Mouse (Mus musculus) erythroid progenitor cell, adult 5-6 weeks (primary cell): ENCODE results near the gene 1700016K19Rik. TPM values are rescaled to one million over a fixed set of nuclear protein-coding genes. Genes with fewer than 3 reads are reported as not detected.

Experiments
- ATAC-seq: replicated peaks from 2 replicates; pipeline ENCODE4 v1.8.0; 2016; ENCODE audit warnings: moderate number of reproducible peaks, mild to moderate bottlenecking, moderate TSS enrichment, inconsistent platforms; ENCODE audit not compliant: poor library complexity, low FRiP score, severe bottlenecking
- total RNA-seq, 2 experiments: library from RNA; stranded (forward) in 1 of 2; stranded (reverse) in 1 of 2; fragments of 150-400 nt in 1 of 2; fragments of 186-747, 209-891 nt in 1 of 2; gene quantifications; 2 replicates each; pipeline versions ENCODE4 v1.2.3 to v1.2.4; 2015 to 2017; ENCODE audit warnings: low replicate concordance in 2 of 2

1700016K19Rik gene
- total RNA-seq (2015; ENCODE audit: low replicate concordance) (not detected in 2 replicates), total RNA-seq (2017; ENCODE audit: low replicate concordance) (not detected in 2 replicates)

- ATAC-seq, result no peak
Observed at GRCm38 (mm10) chr11:75999440-76000155, at the start of gene 1700016K19Rik. Gene 1700016K19Rik (plus strand): TSS chr11:75999912.

GRCm38 (mm10) chr11:75950459-75950858 is 49.3 kb upstream of the 1700016K19Rik start:
- no peak for ATAC-seq

- 0 out of 2 replicates have a peak, but pooled peaks have one; percentile 15 for ATAC-seq
Observed at GRCm38 (mm10) chr11:75951895-75952294, 47.8 kb upstream of the 1700016K19Rik start.

- no peak for ATAC-seq
Observed at GRCm38 (mm10) chr11:75954896-75955295, 44.8 kb upstream of the 1700016K19Rik start.

- no peak for ATAC-seq
Observed at GRCm38 (mm10) chr11:75956651-75957050, 43.1 kb upstream of the 1700016K19Rik start.

GRCm38 (mm10) chr11:75957124-75957832 is 42.4 kb upstream of the 1700016K19Rik start:
- ATAC-seq, result no peak

GRCm38 (mm10) chr11:75961782-75962181 is 37.9 kb upstream of the 1700016K19Rik start:
- ATAC-seq, result no peak

- ATAC-seq, result no peak
Observed at GRCm38 (mm10) chr11:75963730-75964475, 35.8 kb upstream of the 1700016K19Rik start.

- no peak for ATAC-seq
Observed at GRCm38 (mm10) chr11:75964476-75964730, 35.3 kb upstream of the 1700016K19Rik start.

- no peak for ATAC-seq
Observed at GRCm38 (mm10) chr11:75965674-75966400, 33.9 kb upstream of the 1700016K19Rik start.

GRCm38 (mm10) chr11:75966401-75967372 is 33.0 kb upstream of the 1700016K19Rik start:
- ATAC-seq, result peak; percentile 83

GRCm38 (mm10) chr11:75968761-75969160 is 31.0 kb upstream of the 1700016K19Rik start:
- ATAC-seq, result no peak

GRCm38 (mm10) chr11:75970629-75971028 is 29.1 kb upstream of the 1700016K19Rik start:
- no peak for ATAC-seq

GRCm38 (mm10) chr11:75972188-75972587 is 27.5 kb upstream of the 1700016K19Rik start:
- no peak for ATAC-seq

- ATAC-seq, result no peak
Observed at GRCm38 (mm10) chr11:75972916-75973567, 26.7 kb upstream of the 1700016K19Rik start.

- no peak for ATAC-seq
Observed at GRCm38 (mm10) chr11:75973988-75974387, 25.7 kb upstream of the 1700016K19Rik start.

GRCm38 (mm10) chr11:75976748-75977147 is 23.0 kb upstream of the 1700016K19Rik start:
- ATAC-seq, result no peak

GRCm38 (mm10) chr11:75978051-75978450 is 21.7 kb upstream of the 1700016K19Rik start:
- ATAC-seq, result no peak
